Mouse (Mus musculus) Muller cell, postnatal 12 days (primary cell): ENCODE results near the gene Cxcl14.

Source experiments
- DNase-seq: peaks from one replicate; pipeline ENCODE4 v3.0.0-alpha.2; 2015; ENCODE audit errors: inconsistent ontology term

The Cxcl14 gene

DNA sequence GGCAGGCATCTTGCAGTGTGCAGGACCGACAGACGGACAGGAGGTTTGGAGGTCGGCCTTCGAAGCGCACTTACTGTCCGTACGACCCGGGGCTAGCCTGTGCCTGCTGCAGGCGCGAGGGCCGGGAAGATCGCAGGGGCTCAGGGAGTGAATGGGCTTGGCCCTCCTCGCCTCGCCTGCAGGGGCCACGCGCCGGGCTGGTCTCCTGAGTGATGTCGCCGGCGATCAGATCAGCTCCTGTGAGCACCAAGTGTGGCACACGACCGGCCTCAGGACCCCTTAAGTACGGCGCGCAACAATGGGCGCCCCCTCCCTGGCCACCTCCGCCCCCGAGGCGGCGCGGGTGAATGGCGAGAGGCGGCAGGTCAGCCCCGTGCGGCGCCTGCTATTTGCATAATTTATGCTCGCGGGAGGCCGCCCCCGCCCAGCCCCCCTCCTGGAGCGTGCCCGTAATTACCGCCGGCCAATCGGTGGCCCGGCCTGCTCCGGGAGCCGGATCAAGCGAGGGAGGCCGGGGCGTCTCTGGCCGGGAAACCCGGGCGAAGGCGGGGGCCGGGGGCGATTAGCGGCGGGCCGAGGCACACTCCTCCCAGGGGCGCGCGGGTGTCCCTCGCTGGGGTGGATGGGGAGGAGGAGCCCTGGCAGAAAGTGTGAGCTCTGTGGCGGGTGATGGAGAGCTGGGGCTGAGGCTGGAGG, 44.3 kb downstream of the Cxcl14 start, which contains the start of gene Neurog1:
Neurog1 (minus strand) TSS at position 240 of the 696 bp plus-strand sequence.
- DNase-seq = peak; percentile 37

DNA sequence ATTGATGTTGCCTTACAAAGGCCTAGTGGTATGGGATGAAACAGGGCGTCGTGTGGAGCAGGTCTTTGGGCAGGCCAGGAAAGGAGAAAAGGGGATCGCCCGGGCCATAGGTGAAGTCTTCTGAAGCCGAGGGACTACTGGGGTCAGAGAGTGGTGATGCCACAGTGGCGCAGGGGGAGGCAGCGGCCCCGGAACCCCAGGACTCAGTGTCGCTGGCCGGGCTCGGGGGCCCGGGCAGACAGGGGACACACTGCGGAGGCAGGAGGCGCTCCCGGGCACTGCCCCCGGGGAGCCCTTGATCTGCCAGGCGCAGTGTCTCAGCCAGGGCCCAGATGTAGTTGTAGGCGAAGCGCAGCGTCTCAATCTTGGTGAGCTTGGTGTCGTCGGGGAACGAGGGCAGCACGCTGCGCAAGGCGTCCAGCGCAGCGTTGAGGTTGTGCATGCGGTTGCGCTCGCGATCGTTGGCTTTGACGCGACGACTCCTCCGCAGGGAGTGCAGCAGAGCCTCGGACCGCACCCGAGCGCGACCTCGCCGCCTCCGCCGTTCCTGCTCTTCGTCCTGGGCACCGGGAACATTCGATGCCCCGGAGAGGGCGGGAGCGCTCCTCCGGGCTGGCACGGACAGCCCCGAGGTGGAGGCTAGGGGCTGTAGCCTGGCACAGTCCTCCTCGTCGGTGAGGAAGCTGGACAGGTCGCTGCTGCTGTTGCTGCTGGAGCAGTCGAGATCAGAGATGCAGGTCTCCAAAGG, 45.0 kb downstream of the Cxcl14 start:
- no peak for DNase-seq

DNA sequence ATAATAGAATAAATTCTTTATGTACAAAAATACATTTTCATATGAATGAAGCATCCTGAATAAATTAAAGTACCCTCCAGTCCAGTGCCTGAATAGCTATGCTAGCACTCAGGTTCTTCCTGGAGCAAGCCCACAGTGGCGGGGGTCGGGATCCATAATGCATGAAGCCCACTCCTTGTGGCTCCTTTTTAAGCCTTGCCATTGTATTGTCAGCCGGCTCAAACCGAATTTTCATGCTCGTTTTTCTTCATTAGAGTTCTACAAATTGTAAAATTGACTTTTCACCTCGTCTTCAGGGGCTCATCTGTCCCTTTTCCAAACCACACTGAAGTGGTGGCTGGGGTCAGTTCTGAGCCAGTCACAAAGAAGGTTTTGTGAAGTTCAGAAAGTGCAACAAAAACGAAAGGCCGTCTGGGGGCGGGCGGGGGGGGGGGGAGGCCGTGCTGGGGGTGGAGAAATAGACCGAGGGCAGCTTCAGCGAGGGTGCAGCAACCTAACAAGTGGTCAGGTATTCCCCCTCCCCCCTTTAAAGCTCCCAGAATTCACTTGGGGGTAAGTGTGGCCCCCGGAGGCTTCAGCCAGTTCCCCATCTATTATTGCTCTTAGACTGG, 45.7 kb downstream of the Cxcl14 start:
- no peak for DNase-seq

DNA sequence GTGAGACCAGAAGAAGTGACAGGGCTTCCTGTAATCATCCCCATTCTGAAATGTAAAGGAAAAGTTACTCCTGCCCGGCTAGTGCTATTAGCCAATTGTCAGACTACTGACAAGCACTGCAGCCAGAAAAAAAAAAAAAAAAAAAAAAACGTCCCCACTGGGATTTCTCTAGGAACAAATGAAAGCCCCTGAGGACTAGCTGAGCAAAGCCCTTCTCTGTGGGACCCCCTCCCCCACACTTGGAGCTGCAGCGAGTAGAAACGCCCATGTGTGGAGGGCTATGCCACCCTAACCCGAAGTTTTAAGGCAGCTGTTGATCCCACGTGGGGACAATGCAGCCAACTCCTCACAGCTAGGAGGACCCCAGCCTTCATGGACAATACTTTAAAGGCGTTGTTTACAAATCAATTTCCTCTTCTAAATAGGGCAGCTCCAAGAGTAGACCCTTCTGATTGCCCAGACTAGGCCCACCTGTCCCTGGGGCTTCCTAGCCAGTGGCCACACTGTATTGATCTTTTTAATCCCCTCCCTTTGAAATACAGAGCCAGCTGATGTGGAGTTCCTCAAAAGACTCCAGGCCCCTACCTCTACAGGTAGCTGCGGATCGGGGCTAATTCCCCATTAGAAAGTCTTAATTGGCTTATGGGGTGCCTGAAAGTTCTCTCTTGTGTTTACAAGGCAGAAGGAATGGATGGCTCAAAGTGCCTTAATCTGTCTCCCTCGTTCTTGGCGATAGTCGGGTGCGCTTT, 46.6 kb downstream of the Cxcl14 start:
- no peak for DNase-seq

DNA sequence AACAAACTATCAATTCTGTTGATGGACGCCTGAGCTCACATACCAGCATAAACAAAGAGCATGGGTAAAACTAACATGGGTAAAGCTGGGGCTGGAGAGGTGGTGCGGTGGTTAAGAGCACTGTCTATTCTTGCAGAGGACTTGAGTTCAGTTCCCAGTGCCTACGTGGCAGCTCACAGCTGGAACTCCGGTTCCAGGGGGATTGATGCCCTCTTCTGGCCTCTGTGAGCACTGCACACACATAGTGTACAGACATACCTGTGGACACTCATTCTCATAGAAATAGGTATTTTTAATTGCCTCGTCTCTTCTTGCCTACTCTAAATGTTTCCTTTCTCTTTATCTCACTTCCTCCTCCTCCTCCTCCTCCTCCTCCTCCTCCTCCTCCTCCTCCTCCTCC, 53.2 kb downstream of the Cxcl14 start:
- no peak for DNase-seq

DNA sequence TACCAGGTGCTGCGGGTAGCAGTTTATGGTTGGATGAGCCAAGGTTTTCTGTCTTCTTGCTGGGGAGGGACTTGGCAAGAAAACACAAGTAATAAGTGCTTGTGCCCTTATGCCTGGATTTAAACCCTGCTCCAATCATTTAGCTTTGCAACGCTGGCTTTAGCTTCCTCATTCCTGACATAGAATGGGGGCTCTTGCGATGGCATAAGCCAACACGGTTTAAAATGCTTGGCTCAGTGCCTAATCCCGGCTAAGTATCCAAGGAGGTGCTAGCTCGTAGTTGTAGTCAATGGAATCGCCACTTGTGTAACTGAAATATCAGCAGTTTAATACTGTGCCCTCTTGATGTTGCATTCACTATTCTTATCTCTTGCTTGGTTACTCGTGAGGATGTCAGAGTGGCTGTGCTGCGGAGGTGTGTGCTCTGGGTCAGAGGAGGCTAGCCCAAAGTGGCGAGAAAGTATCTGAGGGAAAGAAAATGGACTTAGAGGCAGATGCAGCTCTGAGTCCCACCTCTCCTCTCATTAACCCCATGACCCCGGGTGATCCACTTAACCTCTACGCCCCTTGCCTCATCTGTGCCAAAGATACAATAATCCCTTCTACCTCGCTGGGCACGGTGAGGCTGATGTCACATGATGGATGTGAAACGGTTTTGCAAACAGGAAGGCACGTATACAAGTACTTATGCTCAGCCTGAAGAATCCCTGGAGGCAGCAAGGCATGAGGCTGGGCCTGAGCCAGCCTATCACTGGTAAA, 56.2 kb downstream of the Cxcl14 start:
- no peak for DNase-seq
